Mouse (Mus musculus) embryonic facial prominence, embryonic 12.5 days (tissue): Measurements from ENCODE around the gene Cacul1. TPM values are rescaled to one million over a fixed set of nuclear protein-coding genes. Genes with fewer than 3 reads are reported as not detected.
"Not testable (repeated sequence)": the region's sequence is repeated elsewhere in the genome, so short reads cannot be mapped to it uniquely, and the experiment has no call there.

Experiments used
- ATAC-seq: fragments of 200-750 bp; cut with Nextera tagmentation; 2 replicates; pipeline ENCODE4 v1.8.0; 2017; ENCODE audit not compliant: insufficient number of reproducible peaks, insufficient read depth, low FRiP score, low TSS enrichment
- H3K27ac ChIP-seq: fragments of 300-500 bp; sonication (generic); 2 replicates; pipeline ENCODE4 v1.5.1; 2016; ENCODE audit warnings: mild to moderate bottlenecking
- H3K27me3 ChIP-seq: fragments of 300-500 bp; sonication (generic); 2 replicates; pipeline ENCODE4 v1.6.1; 2016; ENCODE audit warnings: mild to moderate bottlenecking, moderate library complexity
- H3K36me3 ChIP-seq: fragments of 300-500 bp; sonication (generic); 2 replicates; pipeline ENCODE4 v1.6.1; 2016; ENCODE audit warnings: mild to moderate bottlenecking
- H3K4me1 ChIP-seq: fragments of 300-500 bp; sonication (generic); 2 replicates; pipeline ENCODE4 v1.6.1; 2016
- H3K4me2 ChIP-seq: fragments of 300-500 bp; sonication (generic); replicated peaks from 2 replicates; pipeline ENCODE4 v1.6.1; 2016; ENCODE audit warnings: mild to moderate bottlenecking, moderate library complexity
- H3K4me3 ChIP-seq: fragments of 300-500 bp; sonication (generic); 2 replicates; pipeline ENCODE4 v1.5.1; 2016; ENCODE audit warnings: mild to moderate bottlenecking
- H3K9ac ChIP-seq: fragments of 300-500 bp; sonication (generic); 2 replicates; pipeline ENCODE4 v1.6.1; 2016; ENCODE audit warnings: mild to moderate bottlenecking, moderate library complexity
- H3K9me3 ChIP-seq: fragments of 300-500 bp; sonication (generic); 2 replicates; pipeline ENCODE4 v1.6.1; 2016; ENCODE audit warnings: mild to moderate bottlenecking, moderate library complexity
- WGBS: fragments of 180-500 bp; shearing (Covaris S2); methylation state at CpG from one replicate; pipeline ENCODE4 v1.1.7; 2016; 5-methylcytosine and 5-hydroxymethylcytosine counted together
- polyA plus RNA-seq: library from polyadenylated mRNA; unstranded; fragments of >200 nt; fragmentation: Nextera tagmentation; extraction: Ambion mirVana; gene quantifications from 2 replicates; pipeline ENCODE4 v1.2.1, GENCODE M21; 2016

Gene Cacul1
- 33.5 and 35.5 TPM in 2 replicates for polyA plus RNA-seq

DNA sequence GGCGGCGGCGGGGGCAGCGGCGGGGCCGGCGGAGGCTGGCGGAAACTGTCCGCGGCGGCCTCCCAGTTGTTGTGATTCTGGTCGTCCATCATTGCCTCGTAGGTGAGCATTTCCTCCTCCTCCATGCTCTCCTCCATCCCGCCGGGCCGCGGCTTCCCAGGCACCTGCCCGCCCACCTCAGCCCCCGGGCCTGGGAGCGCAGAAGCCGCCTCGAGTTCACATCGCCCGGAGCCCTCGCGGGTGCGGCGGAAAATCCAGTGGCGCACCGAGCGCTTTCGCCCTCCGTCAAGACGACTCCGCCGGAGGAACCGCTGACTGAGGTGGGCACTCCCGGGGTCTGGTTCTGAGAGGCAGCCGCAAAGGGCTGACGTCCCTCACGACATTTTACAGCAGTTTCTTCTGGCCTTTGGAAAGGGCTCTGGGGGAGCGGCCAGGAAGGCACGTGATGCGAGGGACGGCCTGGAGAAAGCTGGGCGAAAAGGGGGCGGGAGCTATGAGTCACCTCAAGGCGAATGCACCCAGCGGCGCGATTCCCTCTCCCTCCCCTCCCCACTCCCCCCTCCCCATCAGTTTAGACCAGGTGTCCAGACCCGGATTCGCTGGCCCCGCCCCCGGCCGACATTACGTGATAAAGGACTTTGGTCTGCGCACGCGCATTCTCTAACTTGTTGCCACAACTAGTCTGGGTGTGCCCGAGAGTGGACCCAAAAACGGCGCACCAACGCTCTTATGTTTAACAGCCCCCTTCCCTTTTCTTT is at the start of gene Cacul1:
TSS of gene Cacul1 (minus strand) at position 444 of the 758 bp plus-strand sequence.
- no peaks in the 10 kb centered on the region for H3K36me3 ChIP-seq

DNA sequence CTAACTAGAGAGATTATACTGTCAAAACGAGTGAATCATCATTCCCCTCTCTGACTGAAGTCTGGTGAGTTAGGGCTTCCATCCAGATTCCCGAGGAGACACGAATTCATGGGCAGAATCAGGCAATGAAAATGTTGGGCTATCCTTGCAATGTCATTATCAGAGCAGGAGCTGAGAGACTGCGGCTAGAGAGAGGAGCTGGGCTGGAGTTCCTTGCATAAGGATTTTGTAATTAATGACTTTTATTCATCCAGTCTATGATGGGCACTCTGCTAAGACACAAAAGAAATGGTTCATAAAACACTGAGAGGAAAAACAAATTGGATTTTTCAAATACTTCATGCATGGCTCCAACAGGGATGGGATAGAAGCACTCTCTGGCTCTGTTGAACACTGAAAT is 38.6 kb upstream of the Cacul1 start:
- Histone ChIP-seq H3K27ac (no peak overlapping the region), H3K9me3 (no peaks in the 10 kb centered on the region), H3K4me2 (no peak overlapping the region), H3K4me1 (no peaks in the 10 kb centered on the region), H3K9ac (no peak overlapping the region), H3K36me3 (no peaks in the 10 kb centered on the region), H3K27me3 (no peaks in the 10 kb centered on the region), H3K4me3 (no peak overlapping the region)
- no peak for ATAC-seq
- 66% methylated on average over 4 of the region's 4 CpGs for WGBS

More for the DNA sequence above, at the start of gene Cacul1:
- Histone ChIP-seq H3K27me3 (no peaks in the 10 kb centered on the region), H3K9ac (peak within 1 kb of the TSS; percentile 92), H3K9me3 (no peaks in the 10 kb centered on the region), H3K4me2 (peak within 1 kb of the TSS; percentile 78), H3K27ac (peak within 1 kb of the TSS; percentile 93), H3K4me1 (peaks cover 11% of the 10 kb centered on the region), H3K4me3 (peak within 1 kb of the TSS; percentile 96)
- ATAC-seq: peak; percentile 97
- 1% methylated on average over 61 of the region's 64 CpGs for WGBS

DNA sequence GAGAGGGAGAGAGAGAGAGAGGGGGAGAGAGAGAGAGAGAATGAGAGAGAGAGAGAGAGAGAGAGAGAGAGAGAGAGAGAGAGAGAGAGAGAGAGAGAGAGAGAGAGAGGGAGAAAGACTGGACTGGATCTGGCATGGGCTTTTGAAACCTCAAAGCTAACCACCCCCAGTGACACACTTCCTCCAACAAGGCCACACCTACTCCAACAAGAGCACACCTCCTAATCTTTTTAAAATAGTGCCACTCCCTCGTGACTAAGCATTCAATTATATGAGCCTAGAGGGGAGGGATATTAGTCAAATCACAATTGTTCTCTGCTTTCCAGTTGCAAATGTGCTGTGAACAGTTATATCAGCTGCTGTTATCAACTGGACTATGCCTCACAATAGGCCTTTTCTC is 36.2 kb upstream of the Cacul1 start:
- WGBS: 17% methylated on average over 1 of the region's 1 CpGs
- H3K4me1 ChIP-seq: no peaks in the 10 kb centered on the region
- no peak overlapping the region for H3K4me3 ChIP-seq
- no peaks in the 10 kb centered on the region for H3K36me3 ChIP-seq
- H3K27me3 ChIP-seq: no peaks in the 10 kb centered on the region
- ATAC-seq: no peak
- H3K4me2 ChIP-seq: no peak overlapping the region
- H3K27ac ChIP-seq: no peak overlapping the region
- H3K9ac ChIP-seq: no peak overlapping the region
- H3K9me3 ChIP-seq: no peaks in the 10 kb centered on the region

DNA sequence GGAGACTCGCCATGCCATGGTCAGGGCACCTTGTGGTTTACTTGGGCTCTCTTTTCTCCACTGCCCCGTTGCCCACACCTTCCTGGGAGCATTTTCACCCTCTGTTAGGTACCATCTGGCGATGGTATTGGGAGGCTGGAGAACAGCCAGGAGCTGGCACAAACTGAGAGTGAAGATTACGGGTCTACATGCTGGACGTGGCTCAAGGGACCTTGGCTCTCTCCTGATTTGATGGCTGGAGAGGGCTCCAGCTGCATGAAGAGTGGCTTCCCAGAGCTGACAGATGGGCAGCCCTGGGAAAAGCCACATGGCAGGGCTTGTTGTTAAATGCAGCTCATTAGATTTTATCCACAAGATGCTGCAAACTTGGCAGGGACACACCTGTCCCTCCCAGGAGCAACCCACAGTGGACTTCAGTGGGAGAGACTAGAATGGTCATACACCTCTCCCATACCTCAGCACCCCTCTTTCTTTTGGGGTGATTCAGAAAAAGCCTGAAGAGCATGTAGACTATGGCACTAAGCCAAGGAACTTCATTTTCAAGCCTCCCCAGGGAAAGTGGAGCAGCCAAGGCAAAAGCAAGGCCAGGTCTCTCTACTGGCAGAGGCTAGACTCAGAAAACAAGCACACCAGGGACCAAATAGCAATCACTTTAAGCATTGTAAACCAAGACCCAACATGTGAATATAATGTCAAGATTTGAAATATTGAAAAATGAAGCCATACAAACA is 34.8 kb upstream of the Cacul1 start:
- H3K4me2 ChIP-seq: no peak overlapping the region
- WGBS: 85% methylated on average over 5 of the region's 5 CpGs

DNA sequence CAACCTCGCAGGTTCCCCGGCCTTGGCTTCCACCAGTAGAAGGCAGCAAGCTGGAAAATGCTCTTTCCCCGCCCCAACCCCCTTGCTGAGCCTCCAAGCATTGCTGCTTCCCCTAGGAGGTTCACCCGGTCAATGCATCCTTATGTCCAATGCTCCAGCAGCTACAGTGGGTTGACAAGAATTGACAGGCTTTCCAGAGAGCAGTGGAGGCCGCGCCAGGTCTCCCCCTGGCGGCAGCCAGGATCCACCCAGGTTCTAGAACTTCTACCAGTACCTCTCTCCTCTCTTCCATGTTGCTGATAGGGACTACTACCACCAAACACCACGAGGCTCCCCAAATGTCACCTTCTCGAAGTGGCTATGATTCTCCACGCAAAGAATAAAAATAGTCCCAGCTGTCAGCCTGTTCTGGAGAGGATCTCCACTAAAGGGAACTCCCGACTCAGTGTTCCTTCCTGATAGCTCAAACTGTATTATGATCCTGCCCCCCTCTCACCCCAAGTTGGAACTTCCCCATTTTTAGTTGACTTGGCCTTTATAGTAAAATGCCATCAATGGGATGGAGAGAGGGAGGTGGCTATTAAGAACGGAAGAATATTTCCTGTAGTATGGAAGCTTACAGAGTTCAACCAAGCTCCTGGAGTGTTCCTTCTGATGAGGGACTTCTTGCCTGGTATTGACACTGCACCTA is 30.8 kb upstream of the Cacul1 start:
- no peak for ATAC-seq
- H3K4me1 ChIP-seq: no peaks in the 10 kb centered on the region
- H3K4me2 ChIP-seq: no peak overlapping the region
- no peak overlapping the region for H3K9ac ChIP-seq
- no peaks in the 10 kb centered on the region for H3K36me3 ChIP-seq
- H3K27me3 ChIP-seq: no peaks in the 10 kb centered on the region
- H3K4me3 ChIP-seq: no peak overlapping the region
- 40% methylated on average over 12 of the region's 12 CpGs for WGBS
- no peaks in the 10 kb centered on the region for H3K9me3 ChIP-seq
- no peak overlapping the region for H3K27ac ChIP-seq

More for the DNA sequence above, 34.8 kb upstream of the Cacul1 start:
- Histone ChIP-seq H3K27ac (no peak overlapping the region), H3K27me3 (no peaks in the 10 kb centered on the region), H3K9ac (no peak overlapping the region), H3K4me1 (no peaks in the 10 kb centered on the region), H3K4me3 (no peak overlapping the region), H3K36me3 (no peaks in the 10 kb centered on the region), H3K9me3 (no peaks in the 10 kb centered on the region)
- no peak for ATAC-seq

DNA sequence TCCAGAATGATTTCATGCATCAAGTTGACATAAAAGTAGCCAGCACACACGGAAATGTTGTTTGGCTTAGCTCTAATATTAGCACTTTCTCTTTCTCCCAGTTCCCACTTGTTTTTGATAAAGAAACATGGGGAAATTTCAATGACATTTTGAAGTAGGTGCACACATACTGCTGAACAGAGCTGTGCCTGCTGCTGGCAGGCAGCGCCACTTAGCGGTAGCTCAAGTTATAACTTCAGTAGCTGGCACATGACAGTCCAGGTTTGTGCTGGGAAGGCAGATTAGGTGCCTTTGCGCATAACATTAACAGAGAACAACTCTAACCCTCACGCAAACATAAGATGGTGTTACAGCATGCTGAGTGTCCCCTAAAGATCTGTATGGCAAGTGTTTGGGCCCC is 27.9 kb upstream of the Cacul1 start:
- Histone ChIP-seq H3K27ac (no peak overlapping the region), H3K27me3 (no peaks in the 10 kb centered on the region), H3K9ac (no peak overlapping the region), H3K4me1 (no peaks in the 10 kb centered on the region), H3K36me3 (no peaks in the 10 kb centered on the region), H3K9me3 (no peaks in the 10 kb centered on the region), H3K4me3 (no peak overlapping the region), H3K4me2 (no peak overlapping the region)
- WGBS: 23% methylated on average over 5 of the region's 5 CpGs
- ATAC-seq: no peak

DNA sequence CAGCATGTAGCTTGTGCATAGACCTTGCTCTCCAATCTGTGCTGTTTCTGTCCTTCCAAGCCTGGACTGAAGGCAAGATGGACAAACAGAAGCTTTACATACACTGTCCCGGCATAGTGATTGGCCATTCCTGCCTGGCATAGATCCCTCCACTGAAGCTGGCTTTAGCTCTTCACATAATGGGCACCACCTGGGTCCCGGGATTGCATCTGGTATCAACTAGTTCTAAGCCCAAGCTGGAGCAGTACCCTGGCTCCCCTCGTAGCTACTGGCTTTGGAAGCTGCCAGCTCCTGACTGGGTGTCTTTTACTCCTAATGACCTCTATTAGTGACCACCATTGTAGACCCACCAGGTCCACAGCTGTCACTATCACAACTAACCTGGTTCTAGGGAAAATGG is 22.8 kb upstream of the Cacul1 start:
- WGBS: 78% methylated on average over 3 of the region's 3 CpGs

DNA sequence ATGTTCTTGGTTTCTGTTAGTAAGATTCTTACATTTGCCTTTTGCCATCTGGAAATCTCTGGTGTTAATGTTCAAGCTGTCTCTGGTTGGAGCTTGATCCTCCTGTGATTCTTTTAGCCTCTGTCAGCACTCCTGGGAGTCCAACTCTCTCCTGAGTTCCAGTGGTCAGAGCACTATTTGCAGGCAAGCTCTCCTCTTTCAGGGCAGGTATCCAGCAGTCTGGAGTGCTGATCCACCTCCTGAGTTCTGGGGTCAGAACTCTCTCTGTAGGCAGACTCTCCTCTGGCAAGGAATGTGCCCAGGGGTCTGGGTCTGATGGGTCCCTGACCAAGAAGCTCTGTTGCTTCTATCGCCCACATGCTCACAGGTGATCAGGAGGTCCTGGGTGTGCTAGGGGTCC is 21.2 kb upstream of the Cacul1 start:
- H3K4me2 ChIP-seq, H3K4me3 ChIP-seq, ATAC-seq, H3K9me3 ChIP-seq, H3K27me3 ChIP-seq, H3K27ac ChIP-seq, H3K36me3 ChIP-seq, H3K9ac ChIP-seq, H3K4me1 ChIP-seq: not testable (repeated sequence)
- WGBS: 76% methylated on average over 1 of the region's 1 CpGs

More for the DNA sequence above, 22.8 kb upstream of the Cacul1 start:
- Histone ChIP-seq H3K9ac (no peak overlapping the region), H3K36me3 (no peaks in the 10 kb centered on the region), H3K9me3 (no peaks in the 10 kb centered on the region), H3K27me3 (no peaks in the 10 kb centered on the region), H3K4me3 (no peak overlapping the region), H3K27ac (no peak overlapping the region), H3K4me1 (no peaks in the 10 kb centered on the region), H3K4me2 (no peak overlapping the region)
- no peak for ATAC-seq

DNA sequence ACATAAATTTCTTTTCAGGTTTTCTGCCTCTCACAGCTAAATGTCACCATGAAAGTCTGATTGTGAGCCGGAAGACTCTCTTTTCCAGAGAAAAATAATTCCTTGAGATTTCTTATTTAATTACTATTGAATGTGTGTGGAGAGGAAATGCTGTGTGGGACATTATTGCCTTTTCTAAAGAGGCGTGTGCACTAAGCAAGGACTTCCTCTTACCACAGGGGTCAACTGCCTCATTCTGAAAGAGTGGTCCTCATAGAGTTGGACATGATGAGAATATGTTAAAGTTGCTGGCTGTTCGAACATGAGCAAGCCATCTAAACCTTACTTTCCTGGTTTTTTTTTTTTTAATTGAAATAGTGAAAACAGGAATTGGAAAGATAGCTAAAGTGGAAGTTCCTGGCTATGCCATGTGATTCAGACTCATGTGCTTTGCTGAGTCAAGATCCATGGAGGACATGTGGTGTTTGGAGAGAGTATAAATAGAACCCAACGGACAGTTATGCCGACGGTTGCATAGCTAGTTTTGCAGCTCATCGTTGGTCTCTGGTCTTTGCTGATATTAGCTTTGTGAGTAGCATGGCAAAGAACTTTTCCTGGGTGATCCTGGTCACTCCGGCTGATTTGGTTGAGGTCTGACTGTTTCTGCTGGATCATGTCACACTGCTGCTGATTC is 17.3 kb upstream of the Cacul1 start:
- no peak overlapping the region for H3K27ac ChIP-seq
- 85% methylated on average over 8 of the region's 8 CpGs for WGBS

DNA sequence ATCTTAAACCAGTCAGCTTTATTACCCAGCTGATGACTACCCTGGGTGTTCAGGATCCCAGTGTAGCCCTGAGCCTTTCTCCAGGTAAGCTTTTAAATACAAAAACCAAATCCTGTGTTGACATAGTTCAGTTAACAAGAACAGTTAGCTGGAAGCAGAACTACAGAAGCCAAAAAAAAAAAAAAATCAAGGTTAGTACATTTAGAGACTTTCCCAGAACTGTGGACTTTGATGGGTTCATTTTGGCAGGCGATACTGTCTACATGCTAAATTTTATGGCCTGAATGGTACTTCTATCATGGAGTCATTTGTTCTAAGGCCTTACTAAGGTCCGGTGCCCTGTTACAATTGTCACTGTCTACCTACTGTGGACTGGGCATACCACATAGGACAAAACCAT is 8.8 kb upstream of the Cacul1 start:
- H3K4me1 ChIP-seq: no peaks in the 10 kb centered on the region
- H3K9me3 ChIP-seq: no peaks in the 10 kb centered on the region
- 95% methylated on average over 2 of the region's 2 CpGs for WGBS
- H3K9ac ChIP-seq: no peak overlapping the region
- H3K4me3 ChIP-seq: no peak overlapping the region
- no peak overlapping the region for H3K27ac ChIP-seq
- no peaks in the 10 kb centered on the region for H3K36me3 ChIP-seq
- ATAC-seq: no peak
- no peaks in the 10 kb centered on the region for H3K27me3 ChIP-seq
- H3K4me2 ChIP-seq: no peak overlapping the region

More for the DNA sequence above, 17.3 kb upstream of the Cacul1 start:
- ATAC-seq: no peak
- no peak overlapping the region for H3K4me3 ChIP-seq
- H3K36me3 ChIP-seq: no peaks in the 10 kb centered on the region
- no peak overlapping the region for H3K4me2 ChIP-seq
- H3K9me3 ChIP-seq: no peaks in the 10 kb centered on the region
- no peaks in the 10 kb centered on the region for H3K4me1 ChIP-seq
- H3K9ac ChIP-seq: no peak overlapping the region
- no peaks in the 10 kb centered on the region for H3K27me3 ChIP-seq

DNA sequence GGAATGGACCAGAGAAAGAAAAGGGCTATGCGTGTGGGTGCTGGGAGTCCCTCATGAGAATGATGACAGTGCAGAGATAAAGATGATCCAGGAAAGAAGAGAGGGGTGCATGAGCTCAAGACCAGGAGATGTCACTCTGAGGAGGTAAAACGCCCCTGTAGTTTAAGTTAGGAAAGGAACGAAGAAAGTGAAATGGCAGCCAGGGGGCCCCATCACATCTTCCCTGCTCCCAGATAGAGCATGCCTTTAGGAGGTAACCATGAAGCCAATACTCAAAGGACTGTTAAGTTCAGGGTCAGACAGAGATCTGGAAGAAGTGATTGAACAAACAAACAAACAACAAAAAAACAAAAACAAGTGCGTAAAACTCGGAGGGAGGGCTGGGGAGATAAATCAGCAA is 5.8 kb upstream of the Cacul1 start:
- no peaks in the 10 kb centered on the region for H3K4me1 ChIP-seq
- no peaks in the 10 kb centered on the region for H3K27me3 ChIP-seq
- no peak overlapping the region for H3K27ac ChIP-seq
- no peak overlapping the region for H3K4me3 ChIP-seq
- 72% methylated on average over 5 of the region's 5 CpGs for WGBS
- H3K4me2 ChIP-seq: no peak overlapping the region
- H3K9ac ChIP-seq: no peak overlapping the region
- no peak for ATAC-seq
- H3K36me3 ChIP-seq: no peaks in the 10 kb centered on the region
- no peaks in the 10 kb centered on the region for H3K9me3 ChIP-seq
